Mouse (Mus musculus) stomach, embryonic 15.5 days (tissue): Measurements from ENCODE around the gene Apba1. TPM values are rescaled to one million over a fixed set of nuclear protein-coding genes. Genes with fewer than 3 reads are reported as not detected.

Experiments used
- ATAC-seq: fragments of 200-750 bp; cut with Nextera tagmentation; 2 replicates; pipeline ENCODE4 v1.8.0; 2017; ENCODE audit warnings: low read depth, moderate number of reproducible peaks, moderate TSS enrichment; ENCODE audit not compliant: insufficient read depth, low FRiP score
- H3K27ac ChIP-seq: fragments of 300-500 bp; sonication (generic); 2 replicates; pipeline ENCODE4 v1.5.1; 2015; ENCODE audit warnings: mild to moderate bottlenecking, inconsistent platforms
- H3K27me3 ChIP-seq: fragments of 300-500 bp; sonication (generic); replicated peaks from 2 replicates; pipeline ENCODE4 v1.6.1; 2015; ENCODE audit warnings: inconsistent platforms
- H3K36me3 ChIP-seq: fragments of 300-500 bp; sonication (generic); 2 replicates; pipeline ENCODE4 v1.6.1; 2015; ENCODE audit warnings: inconsistent platforms
- H3K4me1 ChIP-seq: fragments of 300-500 bp; sonication (generic); 2 replicates; pipeline ENCODE4 v1.6.1; 2015; ENCODE audit warnings: inconsistent platforms
- H3K4me2 ChIP-seq: fragments of 300-500 bp; sonication (generic); 2 replicates; pipeline ENCODE4 v1.6.1; 2015; ENCODE audit warnings: mild to moderate bottlenecking, inconsistent platforms
- H3K4me3 ChIP-seq: fragments of 300-500 bp; sonication (generic); replicated peaks from 2 replicates; pipeline ENCODE4 v1.5.1; 2015; ENCODE audit warnings: inconsistent platforms
- H3K9ac ChIP-seq: fragments of 300-500 bp; sonication (generic); 2 replicates; pipeline ENCODE4 v1.6.1; 2015; ENCODE audit warnings: inconsistent platforms
- H3K9me3 ChIP-seq: fragments of 300-500 bp; sonication (generic); 2 replicates; pipeline ENCODE4 v1.6.1; 2016; ENCODE audit warnings: inconsistent platforms
- WGBS: fragments of 180-500 bp; shearing (Covaris S2); methylation state at CpG from one replicate; pipeline ENCODE4 v1.1.7; 2015; 5-methylcytosine and 5-hydroxymethylcytosine counted together
- polyA plus RNA-seq: library from polyadenylated mRNA; unstranded; fragments of >200 nt; fragmentation: Nextera tagmentation; extraction: Ambion mirVana; gene quantifications from 2 replicates; pipeline ENCODE4 v1.2.1, GENCODE M21; 2015

The Apba1 gene
- polyA plus RNA-seq, 1 experiment from 2014 or later = 0.62 TPM

- Histone ChIP-seq H3K4me3 (no peak overlapping the region), H3K9ac (no peak overlapping the region), H3K27me3 (no peaks in the 10 kb centered on the region), H3K27ac (no peak overlapping the region), H3K4me2 (no peak overlapping the region), H3K9me3 (no peaks in the 10 kb centered on the region), H3K4me1 (peaks cover 14% of the 10 kb centered on the region), H3K36me3 (no peaks in the 10 kb centered on the region)
- 59% methylated on average over 5 of the region's 5 CpGs for WGBS
- no peak for ATAC-seq
Measured at GRCm38 (mm10) chr19:23968125-23968861, 209.6 kb downstream of the Apba1 start.

- no peak overlapping the region for H3K27ac ChIP-seq
- H3K4me2 ChIP-seq = no peak overlapping the region
- no peak overlapping the region for H3K4me3 ChIP-seq
- no peak for ATAC-seq
- no peaks in the 10 kb centered on the region for H3K9me3 ChIP-seq
- H3K27me3 ChIP-seq = no peaks in the 10 kb centered on the region
- no peaks in the 10 kb centered on the region for H3K36me3 ChIP-seq
- no peak overlapping the region for H3K9ac ChIP-seq
- 83% methylated on average over 2 of the region's 2 CpGs for WGBS
- H3K4me1 ChIP-seq = peaks cover 16% of the 10 kb centered on the region
Measured at GRCm38 (mm10) chr19:23968862-23969225, 210.2 kb downstream of the Apba1 start.

DNA sequence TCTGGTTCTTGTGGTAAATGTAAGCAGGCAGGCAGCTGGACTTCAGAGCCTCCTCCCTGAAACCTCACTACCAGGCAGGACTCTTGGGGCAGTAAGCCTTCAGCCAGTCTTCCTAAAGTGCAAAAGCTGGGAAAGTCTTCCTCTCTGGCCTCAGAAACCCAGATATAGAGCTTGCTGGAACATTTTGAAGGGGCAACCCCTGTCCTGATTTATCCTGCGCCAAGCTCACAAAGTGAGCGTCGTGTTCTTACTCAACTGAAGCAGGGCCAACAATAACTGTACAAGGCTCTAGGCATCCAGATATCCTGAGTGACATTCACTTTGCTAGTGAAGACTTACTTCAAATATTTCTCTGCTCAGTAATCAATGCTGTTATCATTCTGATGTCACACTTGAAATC, 211.7 kb downstream of the Apba1 start:
- Histone ChIP-seq H3K27me3 (no peaks in the 10 kb centered on the region), H3K4me1 (peaks cover 16% of the 10 kb centered on the region), H3K4me3 (no peak overlapping the region), H3K9ac (no peak overlapping the region), H3K36me3 (no peaks in the 10 kb centered on the region), H3K9me3 (no peaks in the 10 kb centered on the region), H3K27ac (no peak overlapping the region), H3K4me2 (no peak overlapping the region)
- 88% methylated on average over 3 of the region's 3 CpGs for WGBS
- no peak for ATAC-seq

GRCm38 (mm10) chr19:23971391-23971790, 212.7 kb downstream of the Apba1 start:
- Histone ChIP-seq H3K9ac (no peak overlapping the region), H3K4me1 (peaks cover 16% of the 10 kb centered on the region), H3K27me3 (no peaks in the 10 kb centered on the region), H3K36me3 (no peaks in the 10 kb centered on the region), H3K9me3 (no peaks in the 10 kb centered on the region), H3K27ac (no peak overlapping the region), H3K4me3 (no peak overlapping the region), H3K4me2 (no peak overlapping the region)
- ATAC-seq = no peak
- 94% methylated on average over 7 of the region's 7 CpGs for WGBS

DNA sequence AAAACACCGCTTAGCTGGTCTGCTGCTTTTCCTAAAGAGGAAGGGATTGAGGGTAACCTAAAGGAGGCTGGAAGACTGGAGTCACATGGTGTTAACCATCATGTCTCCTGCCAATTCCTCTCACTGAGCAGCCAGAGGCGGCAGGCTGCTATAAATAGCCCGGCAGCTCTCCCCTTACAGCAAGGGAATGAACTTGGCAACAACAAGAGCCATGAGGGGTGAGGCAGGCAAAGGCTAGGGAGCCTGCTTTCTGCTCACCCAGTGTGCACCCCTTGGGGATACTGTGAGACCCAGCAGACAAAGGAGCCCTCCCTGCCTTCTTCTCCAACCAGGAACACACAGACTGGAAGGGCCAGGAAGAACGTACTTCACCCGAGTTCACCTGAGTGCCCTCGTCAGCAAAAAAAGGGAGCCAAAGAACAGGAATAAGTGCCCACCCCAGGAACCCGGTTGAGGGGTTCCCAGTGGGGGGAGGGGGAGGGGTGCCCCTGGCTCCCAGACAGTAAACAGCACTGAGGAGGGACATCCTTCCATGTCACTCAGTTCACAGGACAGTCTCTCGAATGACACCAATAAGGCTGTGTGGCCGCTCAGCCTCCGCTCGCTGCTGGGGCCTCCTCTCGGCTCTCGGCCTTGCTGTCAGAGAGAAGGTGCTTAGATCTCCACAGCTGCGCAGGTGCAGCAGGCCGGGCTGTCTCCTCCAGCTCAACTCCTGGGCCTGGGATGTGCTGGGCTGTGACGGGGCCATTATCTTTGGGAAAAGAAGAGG, 214.4 kb downstream of the Apba1 start:
- peak; percentile 78 for ATAC-seq
- WGBS = 61% methylated on average over 16 of the region's 16 CpGs
- no peaks in the 10 kb centered on the region for H3K9me3 ChIP-seq
- no peak overlapping the region for H3K4me3 ChIP-seq
- no peaks in the 10 kb centered on the region for H3K36me3 ChIP-seq
- H3K4me2 ChIP-seq = no peak overlapping the region
- no peak overlapping the region; the same call in 1 of the 2 replicates for H3K9ac ChIP-seq
- H3K27me3 ChIP-seq = no peaks in the 10 kb centered on the region
- H3K4me1 ChIP-seq = peaks cover 5% of the 10 kb centered on the region
- no peak overlapping the region for H3K27ac ChIP-seq

DNA sequence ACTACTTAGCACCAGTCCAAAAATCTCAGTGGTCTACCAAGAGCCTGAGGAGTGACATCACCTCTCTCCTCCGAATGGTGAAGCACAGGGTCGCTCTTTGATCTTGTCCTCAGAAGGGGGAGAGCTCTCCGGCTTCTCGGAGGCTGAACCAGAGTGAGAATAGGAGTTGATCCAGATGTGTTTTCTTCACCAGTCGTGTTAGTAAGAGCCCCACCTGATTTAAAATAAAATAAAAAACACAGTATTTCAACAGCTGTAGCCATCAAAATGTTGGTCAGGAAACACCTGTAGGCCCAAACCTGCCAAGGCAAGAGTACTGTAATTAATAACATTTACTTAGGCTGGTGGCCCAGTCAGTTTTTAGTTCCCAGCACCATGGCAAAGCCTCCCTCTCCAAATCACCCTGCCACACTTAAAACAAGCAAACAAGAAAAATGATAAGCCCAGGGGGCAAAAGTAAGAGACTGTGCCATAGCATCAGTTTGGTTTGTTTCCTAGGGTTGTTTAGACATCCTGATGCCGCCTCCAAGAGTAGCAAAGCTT, 219.3 kb downstream of the Apba1 start:
- Histone ChIP-seq H3K9me3 (no peaks in the 10 kb centered on the region), H3K27ac (no peak overlapping the region), H3K4me1 (peaks cover 5% of the 10 kb centered on the region), H3K36me3 (no peaks in the 10 kb centered on the region), H3K4me3 (no peak overlapping the region), H3K4me2 (no peak overlapping the region), H3K9ac (no peak overlapping the region), H3K27me3 (no peaks in the 10 kb centered on the region)
- 56% methylated on average over 6 of the region's 6 CpGs for WGBS
- no peak for ATAC-seq

DNA sequence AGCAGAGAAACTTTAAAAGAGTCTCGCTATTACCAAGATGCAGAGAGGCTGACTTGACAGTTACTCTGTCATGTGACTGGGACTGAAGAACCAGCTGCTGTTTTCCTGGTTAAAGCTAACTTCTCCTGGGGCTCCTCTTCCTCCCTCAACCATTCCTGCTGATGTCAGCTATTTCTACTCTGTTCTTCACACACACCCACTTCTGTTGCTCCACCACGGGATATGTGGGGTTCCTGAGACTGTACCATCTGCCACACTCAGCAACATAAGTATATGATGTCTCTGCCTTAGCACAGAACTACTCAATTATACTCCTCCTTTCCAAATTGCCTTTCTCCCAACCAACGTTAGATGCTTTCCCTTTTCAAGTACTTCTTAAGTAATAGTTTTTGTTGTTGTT, 221.9 kb downstream of the Apba1 start:
- H3K4me3 ChIP-seq = no peak overlapping the region

GRCm38 (mm10) chr19:23984186-23984585, 225.5 kb downstream of the Apba1 start:
- no peaks in the 10 kb centered on the region for H3K4me1 ChIP-seq
- 38% methylated on average over 6 of the region's 6 CpGs for WGBS
- H3K27ac ChIP-seq = no peak overlapping the region
- no peak for ATAC-seq
- no peaks in the 10 kb centered on the region for H3K9me3 ChIP-seq
- H3K27me3 ChIP-seq = no peaks in the 10 kb centered on the region
- H3K9ac ChIP-seq = no peak overlapping the region
- no peak overlapping the region for H3K4me3 ChIP-seq
- H3K36me3 ChIP-seq = no peaks in the 10 kb centered on the region
- H3K4me2 ChIP-seq = no peak overlapping the region

More for the DNA sequence above, 221.9 kb downstream of the Apba1 start:
- no peak overlapping the region for H3K27ac ChIP-seq
- WGBS = 65% methylated on average over 3 of the region's 3 CpGs
- H3K27me3 ChIP-seq = no peaks in the 10 kb centered on the region
- ATAC-seq = no peak
- H3K4me1 ChIP-seq = no peaks in the 10 kb centered on the region
- no peaks in the 10 kb centered on the region for H3K36me3 ChIP-seq
- H3K4me2 ChIP-seq = no peak overlapping the region
- no peaks in the 10 kb centered on the region for H3K9me3 ChIP-seq
- H3K9ac ChIP-seq = no peak overlapping the region

DNA sequence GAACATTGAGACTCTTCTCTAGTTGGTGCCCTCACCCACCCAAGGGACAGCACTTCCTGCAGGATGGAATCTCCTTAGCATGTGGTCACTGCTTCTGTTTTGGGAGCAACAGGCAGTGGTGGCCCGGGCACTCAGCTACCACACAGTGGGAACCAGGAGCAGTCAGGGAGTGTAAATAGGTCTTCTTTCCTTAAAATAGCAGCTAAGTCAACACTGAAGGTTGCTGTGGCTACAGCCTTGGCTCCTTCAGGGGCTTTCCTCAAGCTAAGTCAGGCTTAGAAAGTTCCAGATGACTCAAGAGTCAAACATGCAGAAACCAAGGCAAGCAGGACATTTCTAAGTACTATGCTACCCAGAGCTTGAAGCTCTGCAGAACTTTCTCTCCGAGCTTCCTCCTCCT, 228.6 kb downstream of the Apba1 start:
- Histone ChIP-seq H3K36me3 (no peaks in the 10 kb centered on the region), H3K4me3 (no peak overlapping the region), H3K4me1 (no peaks in the 10 kb centered on the region), H3K27me3 (no peaks in the 10 kb centered on the region), H3K9ac (no peak overlapping the region), H3K4me2 (no peak overlapping the region), H3K9me3 (no peaks in the 10 kb centered on the region), H3K27ac (no peak overlapping the region)
- 56% methylated on average over 2 of the region's 2 CpGs for WGBS
- no peak for ATAC-seq

DNA sequence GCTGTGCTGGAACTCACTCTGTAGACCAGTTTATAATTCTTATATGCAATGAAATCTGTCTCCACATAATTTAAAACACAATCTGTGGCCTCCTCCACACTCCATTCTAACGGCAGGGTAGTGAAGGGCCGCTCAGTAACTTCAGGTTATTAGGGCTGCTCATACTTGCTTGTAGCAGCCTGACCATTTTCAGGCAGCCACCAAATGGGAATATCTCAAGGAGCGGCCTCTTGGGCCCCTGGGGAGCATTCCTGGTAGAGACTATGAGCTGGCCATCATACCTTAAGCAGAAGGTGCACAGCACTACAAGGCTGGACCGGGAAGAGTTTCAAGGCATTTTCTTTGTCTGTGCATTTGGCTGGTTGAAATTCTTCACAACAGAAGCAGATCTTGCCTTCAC, 229.5 kb downstream of the Apba1 start:
- 90% methylated on average over 4 of the region's 4 CpGs for WGBS
- H3K4me2 ChIP-seq = no peak overlapping the region
- no peaks in the 10 kb centered on the region for H3K36me3 ChIP-seq
- no peaks in the 10 kb centered on the region for H3K9me3 ChIP-seq
- ATAC-seq = no peak
- H3K4me3 ChIP-seq = no peak overlapping the region
- H3K27ac ChIP-seq = no peak overlapping the region
- no peak overlapping the region for H3K9ac ChIP-seq
- no peaks in the 10 kb centered on the region for H3K4me1 ChIP-seq
- no peaks in the 10 kb centered on the region for H3K27me3 ChIP-seq

GRCm38 (mm10) chr19:23995766-23996399, 237.2 kb downstream of the Apba1 start:
- H3K4me1 ChIP-seq = no peaks in the 10 kb centered on the region
- no peak overlapping the region for H3K27ac ChIP-seq
- no peak overlapping the region for H3K4me3 ChIP-seq
- H3K9me3 ChIP-seq = no peaks in the 10 kb centered on the region
- H3K36me3 ChIP-seq = no peaks in the 10 kb centered on the region
- H3K4me2 ChIP-seq = no peak overlapping the region
- no peak overlapping the region for H3K9ac ChIP-seq
- H3K27me3 ChIP-seq = no peaks in the 10 kb centered on the region
- whole genome bisulfite sequencing = 80% methylated on average over 10 of the region's 10 CpGs
- no peak for ATAC-seq
